8 mouse cellular contexts compared by ENCODE assay signal in the genomic region with DNA sequence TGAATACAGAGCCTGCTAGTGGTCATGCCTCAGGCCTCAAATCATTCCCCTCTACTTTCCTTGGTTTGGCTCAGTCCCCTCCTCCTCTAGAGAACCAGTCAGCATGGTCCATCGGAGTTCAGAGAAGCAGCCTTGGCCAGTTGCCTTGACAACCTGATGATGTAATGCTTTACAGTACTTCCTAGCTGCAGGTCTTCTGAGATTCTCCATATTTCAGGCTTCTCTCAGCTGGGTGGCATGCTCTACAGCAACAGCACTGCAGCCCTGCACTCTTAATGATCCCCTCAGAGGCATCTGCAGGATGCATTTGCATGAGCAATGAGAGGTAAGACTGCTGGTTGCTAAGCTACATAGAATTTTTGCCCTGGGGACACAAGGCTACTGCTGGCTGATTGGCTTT.
DNase-seq lines count a peak whose midpoint lies in the region; ATAC-seq lines count a peak whose summit lies in the region.

No protein-coding gene starts in this region.

- peak; percentile 96 for ATAC-seq in hindbrain, embryonic 13.5 days (ENCODE audit: low FRiP score)
- peak; percentile 98 for ATAC-seq in neural tube, embryonic 14.5 days (ENCODE audit: low read depth)

- WGBS in hindbrain, embryonic 13.5 days, result 5% methylated on average over 1 of the region's 1 CpGs
- WGBS in neural tube, embryonic 14.5 days, result 0% methylated on average over 1 of the region's 1 CpGs

- peak overlapping the region; percentile 15; the same call in 1 of the 2 replicates for H3K4me2 ChIP-seq in hindbrain, embryonic 13.5 days
- H3K4me2 ChIP-seq in neural tube, embryonic 14.5 days (ENCODE audit: low read depth, low read length), result no peak overlapping the region

- H3K4me3 ChIP-seq in hindbrain, embryonic 13.5 days, result no peak overlapping the region
- H3K4me3 ChIP-seq in neural tube, embryonic 14.5 days (ENCODE audit: low read depth, low read length), result no peak overlapping the region

- H3K9ac ChIP-seq in hindbrain, embryonic 13.5 days, result no peak overlapping the region
- H3K9ac ChIP-seq in neural tube, embryonic 14.5 days (replicated peaks; ENCODE audit: low read depth, low read length), result no peak overlapping the region

- no peaks in the 10 kb centered on the region for H3K9me3 ChIP-seq in hindbrain, embryonic 13.5 days
- no peaks in the 10 kb centered on the region for H3K9me3 ChIP-seq in neural tube, embryonic 14.5 days (ENCODE audit: control insufficient read depth, low read length)

- no peaks in the 10 kb centered on the region for H3K27me3 ChIP-seq in hindbrain, embryonic 13.5 days
- no peaks in the 10 kb centered on the region for H3K27me3 ChIP-seq in neural tube, embryonic 14.5 days (ENCODE audit: control insufficient read depth, insufficient read depth, low read length)

- H3K4me1 ChIP-seq in hindbrain, embryonic 13.5 days (replicated peaks), result peaks cover 22% of the 10 kb centered on the region
- H3K4me1 ChIP-seq in neural tube, embryonic 14.5 days (ENCODE audit: control insufficient read depth, insufficient read depth, low read length), result peaks cover 11% of the 10 kb centered on the region; the same call in 1 of the 2 replicates

- no peaks in the 10 kb centered on the region for H3K36me3 ChIP-seq in hindbrain, embryonic 13.5 days
- no peaks in the 10 kb centered on the region for H3K36me3 ChIP-seq in neural tube, embryonic 14.5 days (ENCODE audit: control insufficient read depth, insufficient read depth, low read length)

- peak; percentile 2 for DNase-seq in ES-CJ7 (ENCODE audit: low read depth, low spot score)
- peak; percentile 68 for DNase-seq in embryo, embryonic 11 days
- DNase-seq in left cerebral cortex, adult 8-10 months (ENCODE audit: low spot score in 2 of 2), result peak; percentile 14 to 49
- DNase-seq in urinary bladder, postnatal 25 days (ENCODE audit: low spot score), result no peak
- DNase-seq in ovary, adult 18-20 months (ENCODE audit: low spot score), result no peak
- no peak for DNase-seq in gastrocnemius, postnatal 10 days

- peak overlapping the region; percentile 86 for H3K27ac ChIP-seq in hindbrain, embryonic 13.5 days
- peak overlapping the region; percentile 82 for H3K27ac ChIP-seq in neural tube, embryonic 14.5 days (ENCODE audit: low read depth, low read length)

Comparison
In these comparisons a context has a peak if more than half of its experiments do, and no peak if none do; other contexts are left out.
1. DNase-seq: peak in ES-CJ7 (single experiment), embryo, embryonic 11 days (single experiment) and left cerebral cortex, adult 8-10 months (2 of 2); none in urinary bladder, postnatal 25 days (single experiment), ovary, adult 18-20 months (single experiment) and gastrocnemius, postnatal 10 days (single experiment).